Mouse (Mus musculus) left cerebral cortex, adult 8-10 months (tissue): ENCODE data around the gene Plcl1. TPM values are rescaled to one million over a fixed set of nuclear protein-coding genes. Genes with fewer than 3 reads are reported as not detected.

Experiments used
- DNase-seq, 2 experiments: peaks; one replicate each; pipeline ENCODE4 v3.0.0; 2022; ENCODE audit warnings: low spot score in 2 of 2
- total RNA-seq, 4 experiments: library from RNA; stranded (reverse); gene quantifications; 2 replicates each; pipeline ENCODE4 v1.2.4; 2022

The Plcl1 gene
- total RNA-seq = 10 to 100 TPM; 24.3 to 28.5 (median 27.0) TPM

DNA sequence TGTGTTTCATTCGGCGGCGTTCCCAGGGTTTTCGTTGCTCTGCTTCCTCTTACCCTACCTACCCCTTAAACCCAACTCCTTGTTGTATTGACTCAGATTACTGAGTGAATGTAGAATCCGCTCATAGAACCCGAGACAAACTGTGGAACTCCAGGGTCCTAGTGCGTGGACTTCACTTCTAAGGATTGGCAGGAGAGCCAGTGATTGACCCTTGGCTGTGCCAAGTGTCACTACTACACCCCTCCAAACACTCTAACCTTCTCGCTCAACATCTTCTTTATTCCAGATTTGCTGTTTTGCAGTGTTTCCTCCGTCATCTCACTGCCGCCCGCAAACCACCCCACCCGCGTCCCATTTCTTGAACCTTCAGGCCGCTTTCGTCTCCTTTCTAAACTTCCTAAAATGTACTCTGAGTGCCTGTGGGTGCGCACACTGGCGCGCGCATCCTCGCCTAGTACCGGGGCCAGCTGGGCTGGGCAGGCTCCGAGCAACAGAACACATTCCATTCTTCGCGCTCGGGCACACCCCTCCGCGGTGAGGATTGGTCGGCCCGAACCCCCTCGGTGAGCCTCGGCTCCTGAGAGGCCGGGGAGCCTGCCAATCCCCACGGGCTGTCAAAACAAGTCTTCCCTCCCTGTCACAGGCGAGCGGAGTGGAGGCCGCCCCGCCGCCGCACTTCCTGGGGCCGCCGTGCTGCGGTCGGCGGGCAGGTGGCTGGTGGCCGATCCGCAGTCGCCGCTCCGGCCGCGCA, at the start of gene Plcl1:
Gene Plcl1, plus strand, starts transcription at position 650 of the 751 bp plus-strand sequence.
- peak; percentile 92 to 97 for DNase-seq

DNA sequence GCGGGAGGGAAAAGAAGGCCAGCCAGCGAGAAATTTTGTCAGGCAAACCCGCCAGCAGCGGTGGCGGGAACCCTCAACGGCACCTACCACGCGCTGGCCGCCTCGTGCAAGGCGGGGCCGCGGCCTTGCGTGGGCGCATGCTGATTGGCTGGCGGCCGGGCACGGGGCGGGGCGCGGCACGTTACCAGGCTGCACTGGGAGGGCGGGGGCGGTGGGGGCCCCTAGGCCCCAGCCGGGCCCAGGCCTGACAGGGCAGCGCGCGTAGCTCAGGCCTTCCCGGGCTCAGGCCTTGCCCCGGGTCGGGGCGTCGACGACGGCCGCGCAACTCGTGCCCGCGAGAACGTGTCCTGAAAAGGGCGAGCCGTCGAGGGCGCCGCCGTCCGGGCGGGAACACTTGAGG, 43.1 kb upstream of the Plcl1 start:
- DNase-seq = no peak

DNA sequence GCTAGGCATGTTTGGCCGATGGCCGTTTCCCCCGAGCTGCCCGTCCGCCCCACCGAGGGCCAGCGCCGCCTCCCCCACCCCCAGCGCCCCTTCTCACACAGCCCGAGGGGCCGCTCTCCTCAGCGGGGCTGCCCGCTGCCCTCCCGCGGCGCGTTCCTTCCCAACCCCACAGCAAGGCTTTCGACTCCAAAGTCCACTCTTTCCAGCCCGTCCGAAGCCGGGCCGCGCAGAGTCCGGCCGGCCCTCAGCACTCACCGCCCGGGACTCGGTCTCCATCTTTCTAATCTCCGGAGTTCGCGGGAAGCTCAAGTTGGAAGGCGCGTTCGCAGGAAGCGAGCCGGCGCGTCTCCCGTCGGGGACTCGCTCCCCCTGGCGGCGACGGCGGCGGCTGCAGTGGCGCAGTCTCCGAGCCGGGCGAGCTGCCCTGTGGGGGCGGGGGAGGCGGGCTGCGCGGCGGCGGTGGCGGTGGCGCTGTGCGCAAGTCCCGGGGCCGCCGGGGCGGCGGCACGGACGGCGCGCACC, 42.6 kb upstream of the Plcl1 start, which contains the start of gene Boll:
Gene Boll, minus strand, starts transcription at position 426 of the 522 bp plus-strand sequence.
- peak in 1 of 2 experiments; percentile 13 for DNase-seq

DNA sequence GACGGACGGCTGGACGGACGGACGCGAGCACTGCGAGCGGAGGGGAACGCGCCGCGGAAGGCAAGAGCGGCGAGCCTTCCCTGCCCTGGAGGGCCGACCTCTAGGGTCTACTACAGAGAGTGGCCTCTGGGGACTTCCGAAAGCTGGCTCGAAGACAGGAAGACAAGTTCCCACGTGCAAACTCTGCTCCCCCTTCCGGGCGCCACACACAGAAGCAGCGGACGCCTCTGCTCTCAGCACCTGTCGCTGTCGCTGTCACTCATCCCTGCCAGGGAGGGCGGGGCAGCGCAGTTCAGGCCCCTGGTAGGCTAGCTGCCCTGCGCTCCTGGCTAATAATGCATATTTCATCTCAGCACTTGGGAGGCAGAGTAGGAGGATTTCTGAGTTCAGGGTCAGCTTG, 42.1 kb upstream of the Plcl1 start:
- DNase-seq = no peak

DNA sequence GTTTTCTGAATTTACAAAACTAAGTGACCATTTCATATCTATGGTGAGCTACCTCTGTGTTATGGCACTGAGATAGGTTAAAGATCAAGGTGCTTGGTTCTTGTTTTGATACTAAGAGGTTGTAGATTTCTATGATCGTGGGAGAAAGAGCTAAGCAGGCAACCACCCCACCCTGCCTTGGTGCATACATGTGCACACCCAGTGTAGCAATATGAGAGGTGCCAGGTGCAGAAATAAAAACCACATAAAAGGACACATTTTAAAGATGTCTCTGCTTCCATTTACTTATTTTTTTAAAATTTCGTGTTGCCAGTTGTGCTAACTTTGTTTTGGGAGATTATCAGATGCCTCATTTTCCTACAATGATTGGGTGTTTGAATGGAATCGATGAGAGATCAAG, 33.1 kb upstream of the Plcl1 start:
- no peak for DNase-seq

DNA sequence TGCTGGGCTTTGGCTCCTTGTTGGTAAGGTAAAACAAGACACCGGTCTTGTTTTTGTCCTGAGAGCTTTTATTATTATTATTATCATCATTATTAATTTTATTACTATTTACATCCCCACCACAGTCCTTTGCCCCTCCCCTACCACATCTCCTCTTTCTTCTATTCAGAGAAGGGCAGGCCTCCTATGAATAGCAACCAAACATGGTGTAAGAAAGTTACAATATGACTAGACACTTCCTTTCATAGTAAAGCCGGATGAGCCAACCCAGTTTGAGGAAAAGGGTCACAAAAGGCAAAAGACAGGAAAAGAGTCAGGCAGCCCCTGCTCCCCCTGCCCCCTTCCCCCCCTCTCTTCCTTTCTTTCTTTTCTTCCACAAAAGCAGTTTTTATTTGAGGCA, 25.2 kb upstream of the Plcl1 start:
- DNase-seq = no peak

DNA sequence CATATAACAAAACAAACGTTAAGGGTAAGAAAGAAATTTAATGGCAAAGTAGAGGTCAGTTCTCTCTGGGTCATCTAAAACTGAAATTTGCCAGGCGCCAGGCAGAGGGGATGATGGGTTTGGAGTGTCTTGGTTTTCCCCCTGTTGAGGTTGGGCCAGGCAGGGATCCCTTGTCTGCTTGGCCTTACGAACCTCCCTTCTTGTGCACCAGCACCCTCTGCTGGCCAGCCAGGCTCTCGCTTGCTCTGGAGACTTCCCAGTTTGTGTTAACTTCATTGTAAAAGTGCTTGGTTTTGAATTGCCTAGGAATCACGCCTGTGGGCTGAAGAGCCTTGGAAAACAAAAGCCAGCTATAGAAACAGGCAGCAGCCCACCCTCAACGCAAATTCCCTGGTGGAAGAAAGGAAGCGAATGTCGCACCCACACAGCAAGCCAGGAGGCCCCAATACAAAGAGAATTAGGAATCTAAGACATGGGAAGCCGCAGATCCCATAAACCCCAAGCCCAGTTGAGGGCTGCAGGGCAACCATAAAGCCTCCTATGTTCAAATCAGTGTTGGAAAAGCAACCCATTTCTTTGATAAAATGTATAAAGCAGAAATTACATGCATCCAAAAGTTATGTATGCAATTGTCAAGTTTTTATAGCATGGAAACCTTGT, 22.5 kb upstream of the Plcl1 start:
- peak; percentile 47 to 68 for DNase-seq

DNA sequence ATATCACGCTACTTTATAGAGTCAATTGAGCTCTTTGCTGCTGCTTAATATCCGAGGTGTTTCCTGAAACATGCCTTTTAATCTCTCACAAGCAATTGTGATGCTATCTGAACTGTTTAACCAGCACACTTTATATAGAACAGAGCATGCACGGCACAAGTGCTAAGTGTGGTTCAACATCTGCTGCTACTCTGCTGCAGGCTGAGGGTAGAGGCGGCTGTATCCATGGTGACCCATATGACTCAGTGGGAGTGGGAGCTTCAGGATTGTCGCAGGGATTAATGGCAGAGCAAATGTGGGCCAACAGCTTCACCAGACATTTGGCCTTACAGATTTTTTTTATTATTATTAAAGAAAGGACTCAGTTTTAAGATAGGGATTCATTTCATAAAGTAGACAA, 5.8 kb upstream of the Plcl1 start:
- DNase-seq = peak in 1 of 2 experiments; percentile 64

DNA sequence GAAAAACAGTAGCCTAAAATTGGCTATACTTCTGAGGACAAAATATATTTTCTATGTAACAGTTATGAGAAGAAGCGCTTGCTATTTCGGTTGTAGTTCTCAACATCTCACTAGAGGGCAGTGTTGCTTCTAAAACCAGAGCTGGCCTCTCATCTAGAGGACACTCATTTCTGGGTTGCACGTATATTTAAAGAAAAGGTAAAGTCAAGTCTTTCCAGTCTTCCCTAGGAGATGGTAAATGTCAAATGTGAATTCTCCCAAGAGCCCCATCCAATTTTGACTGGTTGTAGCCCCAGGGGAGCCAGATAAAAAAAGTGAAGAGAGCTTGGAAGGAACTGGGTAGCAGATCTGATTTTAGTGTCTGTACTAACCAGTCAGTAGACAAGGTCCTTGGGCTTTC, 1.3 kb upstream of the Plcl1 start:
- DNase-seq = peak; percentile 42 to 43

DNA sequence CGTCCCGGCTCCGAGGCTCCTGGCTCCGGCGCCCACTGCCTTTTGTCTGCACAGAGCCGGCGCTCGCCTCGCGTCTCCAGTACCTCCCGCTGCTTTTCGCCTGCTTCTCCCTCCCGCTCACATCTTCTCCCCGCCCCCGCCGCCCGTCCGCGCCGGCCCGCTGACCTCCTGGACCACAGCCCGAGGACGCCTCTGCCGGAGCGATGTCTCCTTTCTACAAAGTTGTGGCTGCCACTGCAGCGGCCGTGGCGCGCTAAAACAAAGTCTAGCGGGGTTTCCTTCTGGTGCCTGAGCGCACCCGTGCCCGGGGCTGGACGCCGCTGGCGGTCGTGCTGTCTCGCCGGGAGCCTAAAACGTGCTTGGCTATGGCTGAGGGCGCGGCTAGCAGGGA, 297 bp downstream of the Plcl1 start:
- DNase-seq = peak; percentile 59 to 64

DNA sequence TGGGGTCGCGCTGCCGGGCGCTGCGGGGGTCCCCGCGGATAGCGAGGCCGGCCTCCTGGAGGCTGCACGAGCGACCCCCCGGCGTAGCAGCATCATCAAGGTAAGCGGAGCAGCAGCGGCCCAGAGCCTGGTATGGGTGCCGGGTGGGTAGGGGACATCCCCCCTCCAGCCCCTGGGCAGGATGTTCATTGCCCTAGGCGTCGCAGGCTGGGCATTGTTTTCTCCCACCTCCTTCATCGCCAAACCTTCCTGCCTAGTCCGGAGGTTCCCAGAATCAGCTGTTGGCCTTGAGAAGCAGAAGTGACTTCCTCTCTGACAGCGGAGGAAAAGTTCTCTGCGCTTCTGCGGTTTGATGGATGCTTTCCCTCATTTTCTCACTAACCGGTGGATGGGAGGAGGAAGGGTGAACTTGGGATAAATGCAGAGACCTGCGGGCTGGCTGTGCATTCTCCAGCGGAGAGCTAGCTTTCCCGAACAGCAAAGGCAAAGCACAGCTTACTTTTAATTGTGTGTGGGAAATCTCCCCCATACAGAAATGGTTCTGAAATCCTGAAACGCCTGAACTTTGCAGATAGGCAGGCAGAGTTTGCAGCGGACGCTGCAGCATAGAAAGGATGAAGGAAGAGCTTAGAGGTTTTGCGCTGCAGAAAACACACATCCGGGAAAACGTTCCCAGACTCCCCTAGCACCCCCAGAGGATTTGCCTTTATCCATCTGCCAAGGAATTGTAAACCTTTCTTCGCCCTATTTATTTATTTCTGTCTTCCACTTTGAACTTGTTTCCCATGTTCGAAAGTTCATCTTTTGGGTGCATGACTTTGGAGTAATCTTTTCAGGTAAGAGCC, 1.0 kb downstream of the Plcl1 start:
- DNase-seq = peak in 1 of 2 experiments; percentile 25

DNA sequence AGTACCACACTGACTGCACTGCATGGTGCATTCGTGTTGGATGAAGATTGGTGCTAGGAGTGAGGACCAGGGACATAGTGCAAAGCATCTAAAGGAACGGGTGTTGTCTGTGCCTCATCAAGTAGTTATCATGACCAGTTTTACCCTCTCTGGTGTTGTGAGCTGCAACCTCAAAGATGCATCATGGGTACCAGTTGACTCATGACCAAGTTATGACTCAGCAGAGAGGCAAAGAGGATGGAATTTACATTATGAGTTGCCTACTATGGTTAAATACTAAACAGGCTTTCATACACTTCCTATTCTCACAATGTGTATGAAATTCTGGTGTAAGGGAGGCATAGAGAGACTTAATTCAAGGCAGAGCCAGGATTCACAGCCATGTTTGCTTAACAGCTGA, 4.9 kb downstream of the Plcl1 start:
- DNase-seq = no peak

DNA sequence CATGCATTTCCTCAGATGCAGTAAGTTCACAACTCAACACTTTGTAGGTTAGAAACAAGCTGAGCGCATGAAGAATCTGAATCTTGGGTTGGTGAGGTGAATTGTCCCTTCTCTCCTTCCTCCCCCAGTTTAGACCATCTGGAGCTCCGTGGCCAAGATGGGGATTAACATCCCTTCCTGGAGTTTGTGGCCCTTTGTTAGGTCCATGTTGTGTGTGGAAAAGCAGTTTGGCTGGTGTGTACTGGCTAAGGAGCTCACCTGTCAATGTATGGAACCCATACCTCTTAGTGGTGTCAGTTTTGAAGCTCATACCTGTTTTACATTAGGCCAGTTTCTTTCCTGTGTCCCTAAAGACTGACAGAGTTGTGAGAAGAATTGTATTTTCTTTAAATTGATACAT, 5.4 kb downstream of the Plcl1 start:
- DNase-seq = no peak

DNA sequence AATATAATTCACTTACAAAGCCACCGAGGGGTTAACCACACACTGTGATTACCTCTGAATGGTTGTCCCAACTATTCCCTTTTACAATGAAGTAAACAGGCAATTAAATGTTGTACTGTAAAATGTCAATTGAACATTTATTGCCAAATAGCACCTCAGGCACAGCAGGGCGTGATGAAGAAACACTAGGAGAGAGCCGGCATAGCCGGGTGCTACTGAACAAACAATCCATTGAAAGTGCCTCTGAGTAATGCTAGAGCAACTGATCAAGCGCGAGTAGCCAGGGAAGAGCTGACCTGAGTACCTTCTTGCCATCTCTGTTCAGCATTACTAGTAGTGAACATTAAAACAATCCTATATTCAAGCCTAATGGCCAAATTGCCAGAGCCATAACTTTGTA, 6.8 kb downstream of the Plcl1 start:
- DNase-seq = no peak

DNA sequence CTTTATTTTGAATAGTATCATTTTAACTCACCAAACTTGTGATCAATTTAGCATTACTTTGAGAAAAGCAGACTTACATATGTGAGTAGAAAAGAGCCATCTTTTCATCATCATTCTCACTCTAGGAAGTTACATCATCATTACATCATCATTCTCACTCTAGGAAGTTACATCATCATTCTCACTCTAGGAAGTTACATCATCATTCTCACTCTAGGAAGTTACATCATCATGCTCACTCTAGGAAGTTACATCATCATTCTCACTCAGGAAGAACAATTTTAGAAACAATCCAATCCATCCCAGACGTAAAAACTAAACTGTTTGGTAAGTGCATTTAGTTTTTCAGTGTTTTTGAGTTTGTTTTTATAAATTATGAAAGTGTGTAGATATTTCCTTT, 7.8 kb downstream of the Plcl1 start:
- DNase-seq = no peak

DNA sequence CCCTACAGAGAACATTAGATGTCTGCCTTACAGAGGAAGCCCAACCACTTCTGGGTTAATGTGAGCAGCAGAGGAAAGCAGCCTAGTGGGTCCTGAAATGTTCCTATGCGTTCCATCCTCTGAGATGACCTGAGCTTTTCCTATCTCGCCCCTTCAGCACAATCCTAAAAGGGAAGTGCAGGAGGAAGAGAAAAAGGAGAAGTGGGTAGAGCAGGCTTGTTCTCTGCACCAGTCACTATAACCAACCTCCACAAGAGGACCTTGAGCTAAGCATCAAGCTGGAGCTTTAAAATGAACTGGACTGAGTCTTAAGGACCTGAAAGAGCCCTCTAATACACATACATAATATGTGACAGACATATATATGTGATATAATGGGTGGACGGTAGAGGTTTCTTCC, 13.2 kb downstream of the Plcl1 start:
- DNase-seq = no peak

DNA sequence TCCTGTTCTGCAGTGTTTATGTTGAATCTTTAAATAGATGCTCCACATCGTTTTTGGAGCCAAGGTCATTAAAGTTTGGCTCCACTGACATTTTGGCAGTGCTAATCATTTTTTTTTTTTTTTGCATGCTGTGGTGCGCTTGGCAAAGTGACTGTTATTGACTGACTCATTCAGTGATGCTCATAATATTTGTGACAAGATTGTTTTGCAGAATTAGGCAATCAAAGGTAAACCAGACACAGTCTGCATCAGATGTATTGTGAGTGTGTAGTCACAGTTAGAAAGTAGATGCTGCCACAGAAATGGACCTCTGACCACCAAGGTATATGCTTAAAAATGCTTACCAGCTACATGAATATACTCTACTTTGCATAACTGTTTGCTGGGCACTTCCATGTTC, 21.9 kb downstream of the Plcl1 start:
- DNase-seq = no peak

DNA sequence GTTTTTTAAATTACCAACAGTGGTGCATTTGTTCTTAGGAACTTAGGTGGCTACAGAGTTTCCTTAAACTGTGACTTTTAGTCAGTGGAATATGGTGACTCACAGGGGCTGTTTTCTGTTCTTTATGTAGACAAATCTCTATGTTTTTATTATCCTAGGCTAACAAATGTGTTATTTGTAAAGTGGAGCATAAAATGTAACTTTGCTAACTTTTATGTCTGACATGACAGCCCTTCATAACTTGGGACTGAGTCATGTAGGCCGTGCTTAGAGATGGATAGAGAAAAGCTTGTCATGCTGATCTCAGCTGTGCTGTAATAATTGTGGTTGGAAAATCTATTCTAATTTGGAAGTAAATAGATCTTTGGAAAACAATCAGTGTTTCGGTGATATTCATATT, 23.3 kb downstream of the Plcl1 start:
- DNase-seq = no peak

DNA sequence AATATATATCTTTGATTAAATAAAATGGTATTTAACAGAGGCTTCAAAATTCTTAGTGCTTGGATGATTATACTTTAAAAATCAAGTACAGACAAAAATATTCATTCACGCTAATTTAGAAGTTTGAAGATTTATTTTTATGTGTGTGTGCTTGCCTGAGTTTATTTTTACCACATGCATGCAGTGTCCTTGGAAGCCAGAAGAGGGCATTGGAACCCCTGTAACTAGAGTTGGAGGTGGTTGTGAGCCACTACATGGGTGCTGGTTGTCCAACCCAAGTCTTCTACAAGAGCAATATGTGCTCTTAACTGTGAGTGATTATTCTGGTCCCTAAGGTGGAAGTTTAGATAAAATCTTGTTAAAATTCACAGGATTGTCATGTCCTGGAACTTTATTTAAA, 24.0 kb downstream of the Plcl1 start:
- DNase-seq = no peak

DNA sequence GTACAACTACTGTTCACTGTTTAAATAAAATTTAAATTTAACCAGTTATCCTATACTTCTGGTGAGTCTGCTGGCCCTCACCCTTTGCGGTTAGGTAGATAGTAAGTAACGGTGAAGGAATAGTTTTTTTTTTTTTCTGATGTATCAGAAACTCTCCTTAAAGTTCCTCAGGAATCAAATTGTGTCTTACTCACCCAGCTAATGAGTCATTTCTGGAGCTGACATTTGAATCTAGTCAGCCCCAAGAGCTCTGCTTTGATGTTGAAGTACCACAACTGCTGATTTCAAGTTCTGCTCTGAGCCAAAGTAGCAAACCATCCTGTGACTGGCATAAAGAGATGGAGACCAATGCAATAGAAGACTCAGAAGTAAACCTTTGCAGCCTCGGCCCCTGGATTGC, 24.9 kb downstream of the Plcl1 start:
- no peak for DNase-seq

DNA sequence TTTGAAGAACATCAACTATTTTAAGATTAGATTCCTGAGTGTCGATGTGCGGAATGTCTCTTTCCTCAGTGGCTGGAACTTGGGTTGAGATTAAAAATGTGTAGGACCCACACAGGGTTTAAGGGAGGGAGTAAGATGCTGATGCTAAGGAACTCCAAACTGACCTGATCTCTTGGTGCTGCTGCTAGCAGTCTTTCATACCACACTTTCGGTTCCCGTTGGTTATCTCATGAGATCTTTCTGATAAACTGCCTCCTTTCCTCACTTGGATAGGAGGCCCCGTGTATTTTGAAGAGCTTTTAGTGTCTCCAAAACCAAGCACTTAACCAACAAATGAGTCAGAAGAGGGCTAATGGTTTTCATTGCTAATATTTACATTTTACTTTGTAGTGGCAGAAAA, 30.9 kb downstream of the Plcl1 start:
- DNase-seq = no peak

DNA sequence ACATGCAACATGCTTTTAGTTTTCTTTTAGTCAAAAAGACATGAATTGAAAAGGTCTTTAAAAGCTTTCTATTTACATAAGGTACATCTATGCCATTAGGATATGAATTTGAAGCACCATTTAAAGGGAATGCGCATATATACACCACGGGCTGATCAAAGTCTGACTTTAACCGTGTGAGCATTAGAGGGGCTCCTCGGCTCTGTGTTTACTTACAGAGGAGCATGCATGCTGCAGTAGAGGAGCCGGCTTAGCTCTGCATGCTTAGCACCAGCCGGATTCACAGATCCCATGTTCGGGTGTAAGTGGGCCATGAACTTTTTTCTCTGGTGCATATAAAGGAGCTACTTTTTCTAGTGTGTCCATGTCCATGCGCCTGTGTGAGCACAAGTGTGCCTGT, 31.4 kb downstream of the Plcl1 start:
- no peak for DNase-seq
